Mouse (Mus musculus): ENCODE data around the gene Rimbp3. TPM values are rescaled to one million over a fixed set of nuclear protein-coding genes. Genes with fewer than 3 reads are reported as not detected.

Rimbp3 gene
- polyA plus RNA-seq, 1 experiment from 2014 or later: 0.13 TPM

- peak; percentile 78 for DNase-seq
- H3K4me1 ChIP-seq (ENCODE audit: insufficient read depth): peaks cover 9% of the 10 kb centered on the region
Measured at GRCm38 (mm10) chr16:17247727-17248126, 39.3 kb downstream of the Rimbp3 start.

GRCm38 (mm10) chr16:17249135-17249534 lies 40.7 kb downstream of the Rimbp3 start:
- no peak for TF ChIP-seq CTCF (IDR thresholded peaks at IDR 0.05; ENCODE audit: low read depth)
- Histone ChIP-seq H3K9ac (no peak overlapping the region), H3K9me3 (ENCODE audit: low read depth, low read length) (no peaks in the 10 kb centered on the region), H3K4me2 (no peak overlapping the region), H3K36me3 (ENCODE audit: insufficient read depth) (no peaks in the 10 kb centered on the region), H3K4me3 (ENCODE audit: low read depth, low read length) (no peak overlapping the region), H3K27ac (ENCODE audit: low read depth) (no peak overlapping the region), H3K27me3 (ENCODE audit: insufficient read depth, low read length) (no peaks in the 10 kb centered on the region), H3K4me1 (ENCODE audit: insufficient read depth) (peaks cover 18% of the 10 kb centered on the region)
- WGBS: 42% methylated on average over 6 of the region's 6 CpGs
- ATAC-seq (ENCODE audit: insufficient read depth) (no peak), DNase-seq (no peak)

More at GRCm38 (mm10) chr16:17247727-17248126, 39.3 kb downstream of the Rimbp3 start:
- 51% methylated on average over 4 of the region's 4 CpGs for WGBS
- peak; percentile 56 for ATAC-seq (ENCODE audit: insufficient read depth)
- Histone ChIP-seq H3K36me3 (ENCODE audit: insufficient read depth) (no peaks in the 10 kb centered on the region), H3K4me2 (no peak overlapping the region), H3K4me3 (ENCODE audit: low read depth, low read length) (no peak overlapping the region), H3K9ac (no peak overlapping the region), H3K27me3 (ENCODE audit: insufficient read depth, low read length) (no peaks in the 10 kb centered on the region), H3K27ac (ENCODE audit: low read depth) (peak overlapping the region; percentile 77), H3K9me3 (ENCODE audit: low read depth, low read length) (no peaks in the 10 kb centered on the region)
- no peak for TF ChIP-seq CTCF (IDR thresholded peaks at IDR 0.05; ENCODE audit: low read depth)

- no peaks in the 10 kb centered on the region for H3K36me3 ChIP-seq (ENCODE audit: insufficient read depth)
- no peak for TF ChIP-seq CTCF (IDR thresholded peaks at IDR 0.05; ENCODE audit: low read depth)
- 32% methylated on average over 3 of the region's 3 CpGs for WGBS
- peak overlapping the region; percentile 25; the same call in 1 of the 2 replicates for H3K4me2 ChIP-seq
- H3K9ac ChIP-seq: no peak overlapping the region
- H3K27me3 ChIP-seq (ENCODE audit: insufficient read depth, low read length): no peaks in the 10 kb centered on the region
- H3K9me3 ChIP-seq (ENCODE audit: low read depth, low read length): no peaks in the 10 kb centered on the region
- ATAC-seq (ENCODE audit: insufficient read depth): peak; percentile 20; the same call in 1 of the 2 replicates
- peak overlapping the region; percentile 86 for H3K27ac ChIP-seq (ENCODE audit: low read depth)
- H3K4me3 ChIP-seq (ENCODE audit: low read depth, low read length): no peak overlapping the region
- peaks cover 21% of the 10 kb centered on the region for H3K4me1 ChIP-seq (ENCODE audit: insufficient read depth)
- peak; percentile 90 for DNase-seq
Measured at GRCm38 (mm10) chr16:17251539-17251938, 43.1 kb downstream of the Rimbp3 start.

GRCm38 (mm10) chr16:17252086-17252726 lies 43.8 kb downstream of the Rimbp3 start:
- Histone ChIP-seq H3K27me3 (ENCODE audit: insufficient read depth, low read length) (no peaks in the 10 kb centered on the region), H3K4me2 (peak overlapping the region; percentile 25; the same call in 1 of the 2 replicates), H3K4me3 (ENCODE audit: low read depth, low read length) (no peak overlapping the region), H3K4me1 (ENCODE audit: insufficient read depth) (peaks cover 21% of the 10 kb centered on the region), H3K27ac (ENCODE audit: low read depth) (peak overlapping the region; percentile 86), H3K9ac (no peak overlapping the region), H3K9me3 (ENCODE audit: low read depth, low read length) (no peaks in the 10 kb centered on the region), H3K36me3 (ENCODE audit: insufficient read depth) (peaks cover 5% of the 10 kb centered on the region)
- WGBS: 59% methylated on average over 3 of the region's 3 CpGs
- peak; percentile 35; the same call in 1 of the 2 replicates for ATAC-seq (ENCODE audit: insufficient read depth)
- DNase-seq: no peak
- no peak for TF ChIP-seq CTCF (IDR thresholded peaks at IDR 0.05; ENCODE audit: low read depth)

- ATAC-seq (ENCODE audit: insufficient read depth): no peak
- Histone ChIP-seq H3K4me2 (no peak overlapping the region), H3K4me1 (ENCODE audit: insufficient read depth) (peaks cover 21% of the 10 kb centered on the region), H3K4me3 (ENCODE audit: low read depth, low read length) (no peak overlapping the region), H3K9me3 (ENCODE audit: low read depth, low read length) (no peaks in the 10 kb centered on the region), H3K27me3 (ENCODE audit: insufficient read depth, low read length) (no peaks in the 10 kb centered on the region), H3K27ac (ENCODE audit: low read depth) (no peak overlapping the region; the same call in 1 of the 2 replicates), H3K9ac (no peak overlapping the region), H3K36me3 (ENCODE audit: insufficient read depth) (peaks cover 11% of the 10 kb centered on the region)
- 53% methylated on average over 7 of the region's 7 CpGs for WGBS
- TF ChIP-seq CTCF (IDR thresholded peaks at IDR 0.05; ENCODE audit: low read depth): no peak
- DNase-seq: no peak
Measured at GRCm38 (mm10) chr16:17252841-17253240, 44.4 kb downstream of the Rimbp3 start.

GRCm38 (mm10) chr16:17254005-17254597 lies 45.7 kb downstream of the Rimbp3 start:
- ATAC-seq (ENCODE audit: insufficient read depth) (no peak), DNase-seq (no peak)
- Histone ChIP-seq H3K4me1 (ENCODE audit: insufficient read depth) (peaks cover 21% of the 10 kb centered on the region), H3K4me3 (ENCODE audit: low read depth, low read length) (no peak overlapping the region), H3K27me3 (ENCODE audit: insufficient read depth, low read length) (no peaks in the 10 kb centered on the region), H3K4me2 (no peak overlapping the region), H3K27ac (ENCODE audit: low read depth) (no peak overlapping the region), H3K9ac (no peak overlapping the region), H3K36me3 (ENCODE audit: insufficient read depth) (peaks cover 23% of the 10 kb centered on the region), H3K9me3 (ENCODE audit: low read depth, low read length) (no peaks in the 10 kb centered on the region)
- 26% methylated on average over 4 of the region's 4 CpGs for WGBS
- TF ChIP-seq CTCF (IDR thresholded peaks at IDR 0.05; ENCODE audit: low read depth): no peak

- Histone ChIP-seq H3K9ac (no peak overlapping the region), H3K4me2 (no peak overlapping the region), H3K27ac (ENCODE audit: low read depth) (no peak overlapping the region), H3K9me3 (ENCODE audit: low read depth, low read length) (no peaks in the 10 kb centered on the region), H3K4me3 (ENCODE audit: low read depth, low read length) (no peak overlapping the region), H3K4me1 (ENCODE audit: insufficient read depth) (peaks cover 21% of the 10 kb centered on the region), H3K36me3 (ENCODE audit: insufficient read depth) (peaks cover 33% of the 10 kb centered on the region), H3K27me3 (ENCODE audit: insufficient read depth, low read length) (no peaks in the 10 kb centered on the region)
- DNase-seq: no peak
- TF ChIP-seq CTCF (IDR thresholded peaks at IDR 0.05; ENCODE audit: low read depth): no peak
- no peak for ATAC-seq (ENCODE audit: insufficient read depth)
- 41% methylated on average over 2 of the region's 2 CpGs for WGBS
Measured at GRCm38 (mm10) chr16:17255270-17255669, 46.9 kb downstream of the Rimbp3 start.
